Mouse (Mus musculus): ENCODE data around the gene Pak4. TPM values are rescaled to one million over a fixed set of nuclear protein-coding genes. Genes with fewer than 3 reads are reported as not detected.
"Not testable (repeated sequence)": the region's sequence is repeated elsewhere in the genome, so short reads cannot be mapped to it uniquely, and the experiment has no call there.

Gene Pak4
- polyA plus RNA-seq, 1 experiment, result 33.8 TPM

- DNase-seq (ENCODE audit: low read depth), result no peak
These were observed 36.0 kb downstream of the Pak4 start for GRCm38 (mm10) chr7:28561967-28562366.

- no peak for DNase-seq (ENCODE audit: low read depth)
These were observed 37.1 kb downstream of the Pak4 start for GRCm38 (mm10) chr7:28560856-28561255.

GRCm38 (mm10) chr7:28558486-28558885 is 39.5 kb downstream of the Pak4 start:
- DNase-seq (ENCODE audit: low read depth), result no peak

GRCm38 (mm10) chr7:28557708-28558107 is 40.3 kb downstream of the Pak4 start:
- no peak for DNase-seq (ENCODE audit: low read depth)

GRCm38 (mm10) chr7:28557069-28557468 is 40.9 kb downstream of the Pak4 start:
- DNase-seq (ENCODE audit: low read depth), result no peak

GRCm38 (mm10) chr7:28555939-28556535 is 41.9 kb downstream of the Pak4 start:
- no peak for DNase-seq (ENCODE audit: low read depth)

GRCm38 (mm10) chr7:28553076-28553475 is 44.9 kb downstream of the Pak4 start:
- no peak for DNase-seq (ENCODE audit: low read depth)

- DNase-seq (ENCODE audit: low read depth), result no peak
These were observed 50.4 kb downstream of the Pak4 start for GRCm38 (mm10) chr7:28547628-28548027.

GRCm38 (mm10) chr7:28547154-28547553 is 50.8 kb downstream of the Pak4 start, which contains the start of gene Nccrp1:
Gene Nccrp1 (minus strand): TSS chr7:28547254.
- no peak for DNase-seq (ENCODE audit: low read depth)

- DNase-seq (ENCODE audit: low read depth), result no peak
These were observed 51.3 kb downstream of the Pak4 start for GRCm38 (mm10) chr7:28546649-28547048.

GRCm38 (mm10) chr7:28545891-28546210 is 52.1 kb downstream of the Pak4 start:
- no peak for DNase-seq (ENCODE audit: low read depth)

- no peak for DNase-seq (ENCODE audit: low read depth)
These were observed 52.7 kb downstream of the Pak4 start for GRCm38 (mm10) chr7:28545048-28545890.

GRCm38 (mm10) chr7:28544051-28544601 is 53.9 kb downstream of the Pak4 start:
- DNase-seq (ENCODE audit: low read depth), result no peak

- no peak for DNase-seq (ENCODE audit: low read depth)
These were observed 57.5 kb downstream of the Pak4 start, which contains the start of gene Sycn for GRCm38 (mm10) chr7:28540526-28540925. Gene Sycn (plus strand): TSS chr7:28540885.

- not testable (repeated sequence) for DNase-seq (ENCODE audit: low read depth)
These were observed 59.1 kb downstream of the Pak4 start for GRCm38 (mm10) chr7:28538886-28539285.

- DNase-seq (ENCODE audit: low read depth), result no peak
These were observed 66.0 kb downstream of the Pak4 start for GRCm38 (mm10) chr7:28532005-28532404.

- DNase-seq (ENCODE audit: low read depth), result no peak
These were observed 69.9 kb downstream of the Pak4 start for GRCm38 (mm10) chr7:28527922-28528719.

GRCm38 (mm10) chr7:28522536-28522935 is 75.4 kb downstream of the Pak4 start, which contains the start of gene Ifnl3:
Gene Ifnl3 (plus strand): TSS chr7:28522836.
- not testable (repeated sequence) for DNase-seq (ENCODE audit: low read depth)

GRCm38 (mm10) chr7:28511441-28511840 is 86.5 kb downstream of the Pak4 start:
- DNase-seq (ENCODE audit: low read depth), result no peak

GRCm38 (mm10) chr7:28510405-28510974 is 87.5 kb downstream of the Pak4 start, which contains the start of gene Ifnl2:
Gene Ifnl2 (minus strand): TSS chr7:28510455.
- DNase-seq (ENCODE audit: low read depth), result not testable (repeated sequence)

- DNase-seq (ENCODE audit: low read depth), result not testable (repeated sequence)
These were observed 88.9 kb downstream of the Pak4 start for GRCm38 (mm10) chr7:28509121-28509520.
